Mouse (Mus musculus): ENCODE measurements at regions not wholly inside any gene's neighbourhood (a gene's known extent, or its start where the extent isn't known, plus 50 kb on each side); places are given as distances from the start of the nearest gene placed in this dataset.

- H3K4me1 ChIP-seq (ENCODE audit: control insufficient read depth, insufficient read depth, insufficient read length, low read length) = no peaks in the 10 kb centered on the region
- no peak overlapping the region for H3K4me3 ChIP-seq (ENCODE audit: insufficient read depth, low read depth, low read length)
- H3K27ac ChIP-seq (replicated peaks; ENCODE audit: low read depth, low read length) = no peak overlapping the region
Observed at GRCm38 (mm10) chr11:114281041-114281695, 214.3 kb upstream of the Sdk2 start.

GRCm38 (mm10) chr11:114277513-114278304, 210.9 kb upstream of the Sdk2 start:
- Histone ChIP-seq H3K4me3 (ENCODE audit: insufficient read depth, low read depth, low read length) (no peak overlapping the region), H3K4me1 (ENCODE audit: control insufficient read depth, insufficient read depth, insufficient read length, low read length) (no peaks in the 10 kb centered on the region), H3K27ac (replicated peaks; ENCODE audit: low read depth, low read length) (no peak overlapping the region)

- Histone ChIP-seq H3K4me3 (ENCODE audit: insufficient read depth, low read depth, low read length) (no peak overlapping the region), H3K27ac (replicated peaks; ENCODE audit: low read depth, low read length) (no peak overlapping the region), H3K4me1 (ENCODE audit: control insufficient read depth, insufficient read depth, insufficient read length, low read length) (no peaks in the 10 kb centered on the region)
Observed at GRCm38 (mm10) chr11:114270358-114271072, 203.7 kb upstream of the Sdk2 start.

- no peak overlapping the region for H3K27ac ChIP-seq (replicated peaks; ENCODE audit: low read depth, low read length)
Observed at GRCm38 (mm10) chr11:114261959-114262358, 195.1 kb upstream of the Sdk2 start.

GRCm38 (mm10) chr11:114258218-114258617, 191.4 kb upstream of the Sdk2 start:
- Histone ChIP-seq H3K4me1 (ENCODE audit: control insufficient read depth, insufficient read depth, insufficient read length, low read length) (no peaks in the 10 kb centered on the region), H3K4me3 (ENCODE audit: insufficient read depth, low read depth, low read length) (no peak overlapping the region), H3K27ac (replicated peaks; ENCODE audit: low read depth, low read length) (no peak overlapping the region)

More at GRCm38 (mm10) chr11:114261959-114262358, 195.1 kb upstream of the Sdk2 start:
- Histone ChIP-seq H3K4me1 (ENCODE audit: control insufficient read depth, insufficient read depth, insufficient read length, low read length) (no peaks in the 10 kb centered on the region), H3K4me3 (ENCODE audit: insufficient read depth, low read depth, low read length) (no peak overlapping the region)

GRCm38 (mm10) chr11:114257756-114258155, 190.9 kb upstream of the Sdk2 start:
- H3K4me3 ChIP-seq (ENCODE audit: insufficient read depth, low read depth, low read length) = no peak overlapping the region
- H3K4me1 ChIP-seq (ENCODE audit: control insufficient read depth, insufficient read depth, insufficient read length, low read length) = no peaks in the 10 kb centered on the region
- H3K27ac ChIP-seq (replicated peaks; ENCODE audit: low read depth, low read length) = no peak overlapping the region

- H3K27ac ChIP-seq (replicated peaks; ENCODE audit: low read depth, low read length) = no peak overlapping the region
- H3K4me1 ChIP-seq (ENCODE audit: control insufficient read depth, insufficient read depth, insufficient read length, low read length) = no peaks in the 10 kb centered on the region
- H3K4me3 ChIP-seq (ENCODE audit: insufficient read depth, low read depth, low read length) = no peak overlapping the region
Observed at GRCm38 (mm10) chr11:114257061-114257460, 190.2 kb upstream of the Sdk2 start.

GRCm38 (mm10) chr11:114254344-114254743, 187.5 kb upstream of the Sdk2 start:
- Histone ChIP-seq H3K4me1 (ENCODE audit: control insufficient read depth, insufficient read depth, insufficient read length, low read length) (no peaks in the 10 kb centered on the region), H3K4me3 (ENCODE audit: insufficient read depth, low read depth, low read length) (no peak overlapping the region), H3K27ac (replicated peaks; ENCODE audit: low read depth, low read length) (no peak overlapping the region)

- Histone ChIP-seq H3K27ac (replicated peaks; ENCODE audit: low read depth, low read length) (no peak overlapping the region), H3K4me1 (ENCODE audit: control insufficient read depth, insufficient read depth, insufficient read length, low read length) (no peaks in the 10 kb centered on the region)
Observed at GRCm38 (mm10) chr11:114251614-114252013, 184.8 kb upstream of the Sdk2 start.

GRCm38 (mm10) chr11:114249215-114249614, 182.4 kb upstream of the Sdk2 start:
- no peaks in the 10 kb centered on the region for H3K4me1 ChIP-seq (ENCODE audit: control insufficient read depth, insufficient read depth, insufficient read length, low read length)
- H3K27ac ChIP-seq (replicated peaks; ENCODE audit: low read depth, low read length) = no peak overlapping the region
- no peak overlapping the region for H3K4me3 ChIP-seq (ENCODE audit: insufficient read depth, low read depth, low read length)

More at GRCm38 (mm10) chr11:114251614-114252013, 184.8 kb upstream of the Sdk2 start:
- H3K4me3 ChIP-seq (ENCODE audit: insufficient read depth, low read depth, low read length) = no peak overlapping the region

- Histone ChIP-seq H3K4me3 (ENCODE audit: insufficient read depth, low read depth, low read length) (no peak overlapping the region), H3K27ac (replicated peaks; ENCODE audit: low read depth, low read length) (no peak overlapping the region)
Observed at GRCm38 (mm10) chr11:114248261-114248898, 181.5 kb upstream of the Sdk2 start.

GRCm38 (mm10) chr11:114239311-114239803, 172.5 kb upstream of the Sdk2 start:
- H3K27ac ChIP-seq (replicated peaks; ENCODE audit: low read depth, low read length) = no peak overlapping the region
- H3K4me3 ChIP-seq (ENCODE audit: insufficient read depth, low read depth, low read length) = no peak overlapping the region
- no peaks in the 10 kb centered on the region for H3K4me1 ChIP-seq (ENCODE audit: control insufficient read depth, insufficient read depth, insufficient read length, low read length)

More at GRCm38 (mm10) chr11:114248261-114248898, 181.5 kb upstream of the Sdk2 start:
- H3K4me1 ChIP-seq (ENCODE audit: control insufficient read depth, insufficient read depth, insufficient read length, low read length) = no peaks in the 10 kb centered on the region

GRCm38 (mm10) chr11:114238801-114239200, 172.0 kb upstream of the Sdk2 start:
- no peaks in the 10 kb centered on the region for H3K4me1 ChIP-seq (ENCODE audit: control insufficient read depth, insufficient read depth, insufficient read length, low read length)
- H3K27ac ChIP-seq (replicated peaks; ENCODE audit: low read depth, low read length) = no peak overlapping the region
- no peak overlapping the region for H3K4me3 ChIP-seq (ENCODE audit: insufficient read depth, low read depth, low read length)

GRCm38 (mm10) chr11:114238316-114238715, 171.5 kb upstream of the Sdk2 start:
- H3K4me3 ChIP-seq (ENCODE audit: insufficient read depth, low read depth, low read length) = no peak overlapping the region
- no peak overlapping the region for H3K27ac ChIP-seq (replicated peaks; ENCODE audit: low read depth, low read length)
- H3K4me1 ChIP-seq (ENCODE audit: control insufficient read depth, insufficient read depth, insufficient read length, low read length) = no peaks in the 10 kb centered on the region

GRCm38 (mm10) chr11:114234542-114234910, 167.7 kb upstream of the Sdk2 start:
- no peak overlapping the region for H3K27ac ChIP-seq (replicated peaks; ENCODE audit: low read depth, low read length)
- H3K4me3 ChIP-seq (ENCODE audit: insufficient read depth, low read depth, low read length) = no peak overlapping the region

More at GRCm38 (mm10) chr11:114234542-114234910, 167.7 kb upstream of the Sdk2 start:
- no peaks in the 10 kb centered on the region for H3K4me1 ChIP-seq (ENCODE audit: control insufficient read depth, insufficient read depth, insufficient read length, low read length)

Measured in brown adipose tissue, adult 24 weeks (tissue).